Mouse (Mus musculus) c-Kit-positive CD71-negative TER-119-negative erythroid progenitor cells, embryonic 14.5 days (primary cell): ENCODE measurements around the gene Tmem259.
"Not testable (repeated sequence)": the region's sequence is repeated elsewhere in the genome, so short reads cannot be mapped to it uniquely, and the experiment has no call there.

ENCODE experiments used
- DNase-seq: peaks from one replicate; pipeline ENCODE4 v3.0.0-alpha.2; 2013; ENCODE audit warnings: low read depth

The Tmem259 gene

GRCm38 (mm10) chr10:79964727-79965126 lies 19.4 kb downstream of the Tmem259 start:
- no peak for DNase-seq

GRCm38 (mm10) chr10:79960671-79961294 lies 23.3 kb downstream of the Tmem259 start:
- no peak for DNase-seq

- DNase-seq = peak; percentile 100
These were observed 24.1 kb downstream of the Tmem259 start, which contains the start of gene Wdr18 for GRCm38 (mm10) chr10:79959847-79960601. Gene Wdr18, plus strand, starts transcription at chr10:79960152.

- DNase-seq = not testable (repeated sequence)
These were observed 24.7 kb downstream of the Tmem259 start for GRCm38 (mm10) chr10:79959412-79959811.

- DNase-seq = peak; percentile 79
These were observed 25.9 kb downstream of the Tmem259 start for GRCm38 (mm10) chr10:79958140-79958816.

GRCm38 (mm10) chr10:79956643-79957154 lies 27.4 kb downstream of the Tmem259 start:
- no peak for DNase-seq

GRCm38 (mm10) chr10:79955691-79956090 lies 28.4 kb downstream of the Tmem259 start:
- DNase-seq = no peak

GRCm38 (mm10) chr10:79953946-79954345 lies 30.2 kb downstream of the Tmem259 start:
- no peak for DNase-seq

- no peak for DNase-seq
These were observed 33.5 kb downstream of the Tmem259 start for GRCm38 (mm10) chr10:79950661-79951060.

- DNase-seq = no peak
These were observed 34.3 kb downstream of the Tmem259 start for GRCm38 (mm10) chr10:79949873-79950272.

GRCm38 (mm10) chr10:79947502-79947901 lies 36.6 kb downstream of the Tmem259 start:
- no peak for DNase-seq

- no peak for DNase-seq
These were observed 37.3 kb downstream of the Tmem259 start for GRCm38 (mm10) chr10:79946752-79947322.

- DNase-seq = no peak
These were observed 38.5 kb downstream of the Tmem259 start for GRCm38 (mm10) chr10:79945507-79946234.

GRCm38 (mm10) chr10:79943471-79943901 lies 40.6 kb downstream of the Tmem259 start:
- DNase-seq = no peak

- DNase-seq = no peak
These were observed 41.1 kb downstream of the Tmem259 start for GRCm38 (mm10) chr10:79942988-79943387.

GRCm38 (mm10) chr10:79940749-79941148 lies 43.4 kb downstream of the Tmem259 start:
- DNase-seq = no peak

GRCm38 (mm10) chr10:79937775-79938526 lies 46.2 kb downstream of the Tmem259 start:
- no peak for DNase-seq

- no peak for DNase-seq
These were observed 47.2 kb downstream of the Tmem259 start for GRCm38 (mm10) chr10:79936911-79937441.

GRCm38 (mm10) chr10:79936284-79936910 lies 47.7 kb downstream of the Tmem259 start:
- no peak for DNase-seq
